Mouse (Mus musculus): Measurements from ENCODE around the gene Myo5c.

- TF ChIP-seq CTCF (IDR thresholded peaks at IDR 0.05; ENCODE audit: low read depth, low read length) (no peak), GATA1 (IDR thresholded peaks at IDR 0.05; ENCODE audit: borderline replicate concordance, low read length) (no peak), POLR2AphosphoS5 (IDR thresholded peaks at IDR 0.05; ENCODE audit: insufficient replicate concordance, low read depth, low read length) (no peak)
These were observed 11.9 kb upstream of the Myo5c start for GRCm38 (mm10) chr9:75219942-75220341.
